Mouse (Mus musculus): ENCODE data around the gene Slc17a2.

DNA sequence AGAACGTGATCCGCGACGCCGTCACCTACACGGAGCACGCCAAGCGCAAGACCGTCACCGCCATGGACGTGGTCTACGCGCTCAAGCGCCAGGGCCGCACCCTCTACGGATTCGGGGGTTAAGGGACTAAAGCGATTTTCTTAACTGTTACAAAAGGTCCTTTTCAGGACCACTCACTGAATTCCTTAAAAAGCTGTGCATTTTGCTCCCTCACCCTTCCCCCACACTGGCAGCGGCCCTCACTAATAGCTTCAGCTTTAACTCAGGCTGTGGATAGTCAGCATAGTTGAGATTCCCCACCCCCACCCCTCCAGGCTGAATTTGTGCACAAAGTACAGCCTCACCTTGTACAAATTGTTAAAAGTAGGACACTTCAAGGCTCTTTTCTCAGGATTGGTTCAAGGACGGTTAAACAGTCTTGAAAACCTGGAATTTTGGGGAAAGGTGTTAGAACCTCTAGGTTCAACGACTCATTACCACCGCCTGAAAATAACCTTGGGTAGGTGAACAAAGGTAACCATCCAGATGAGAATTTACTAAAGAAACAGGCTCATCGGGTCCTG lies 49.5 kb upstream of the Slc17a2 start:
- TF ChIP-seq CTCF (IDR thresholded peaks at IDR 0.05; ENCODE audit: low read depth, low read length) (no peak), POLR2A (IDR thresholded peaks at IDR 0.05; ENCODE audit: borderline replicate concordance, low read depth, low read length) (no peak)

Data from bone marrow macrophage, adult 2 months (primary cell).